Mouse (Mus musculus): ENCODE results near the gene Gmppa. TPM values are rescaled to one million over a fixed set of nuclear protein-coding genes. Genes with fewer than 3 reads are reported as not detected.
A peak's percentile ranks its signal among the peaks of the same experiment; 100 is the strongest.

Gmppa gene
- polyA plus RNA-seq, 1 experiment from 2014 or later: 74.2 TPM

DNA sequence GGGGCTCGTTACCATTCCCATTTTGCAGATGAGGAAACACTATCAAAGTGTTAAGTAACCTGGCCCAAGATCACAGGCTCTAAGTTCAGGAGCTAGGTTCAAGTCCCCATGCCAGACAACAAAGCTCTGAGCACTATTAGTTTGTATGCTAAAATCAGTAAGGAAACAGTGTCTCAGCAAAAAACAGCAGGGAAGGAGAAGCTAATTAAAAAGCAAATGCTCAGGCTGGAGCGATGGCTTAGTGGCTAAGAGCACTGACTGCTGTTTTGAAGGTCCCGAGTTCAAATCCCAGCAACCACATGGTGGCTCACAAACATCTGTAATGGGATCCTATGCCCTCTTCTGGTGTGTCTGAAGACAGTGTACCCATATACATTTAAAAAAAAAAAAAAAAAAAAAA lies 23.5 kb upstream of the Gmppa start:
- no peak for DNase-seq (ENCODE audit: low spot score)
- ATAC-seq (ENCODE audit: low read depth): no peak
- H3K4me1 ChIP-seq (ENCODE audit: control insufficient read depth, insufficient read depth, low read length): no peaks in the 10 kb centered on the region
- H3K4me2 ChIP-seq (ENCODE audit: low read depth, low read length): no peak overlapping the region
- H3K4me3 ChIP-seq (ENCODE audit: low read depth, low read length): no peak overlapping the region
- no peaks in the 10 kb centered on the region for H3K9me3 ChIP-seq (ENCODE audit: control insufficient read depth, low read length)
- H3K36me3 ChIP-seq (ENCODE audit: control insufficient read depth, insufficient read depth, low read length): peaks cover 30% of the 10 kb centered on the region
- no peak overlapping the region for H3K27ac ChIP-seq (replicated peaks; ENCODE audit: low read depth, low read length)
- H3K27me3 ChIP-seq (replicated peaks; ENCODE audit: control insufficient read depth, insufficient read depth, low read length): no peaks in the 10 kb centered on the region
- no peak overlapping the region for H3K9ac ChIP-seq (ENCODE audit: low read depth, low read length)
- WGBS: 88% methylated on average over 3 of the region's 3 CpGs

DNA sequence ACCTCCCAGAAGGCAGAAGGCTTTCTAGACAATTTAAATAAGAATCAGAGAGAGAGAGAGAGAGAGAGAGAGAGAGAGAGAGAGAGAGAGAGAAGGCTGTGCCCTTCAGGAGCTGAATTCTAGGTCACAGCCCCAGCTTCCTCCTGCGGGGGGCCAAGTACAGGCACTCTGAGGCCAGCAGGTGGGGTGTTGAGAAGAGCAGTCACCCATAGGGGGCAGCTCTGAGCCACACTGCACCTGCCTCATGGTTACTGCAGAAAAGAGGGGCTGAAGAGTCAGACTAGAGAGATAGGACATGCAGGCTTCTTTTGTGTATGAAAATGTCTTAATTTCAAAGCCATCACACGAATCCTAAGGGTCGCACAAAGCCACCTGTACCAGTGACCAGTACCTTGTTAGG lies 22.0 kb upstream of the Gmppa start:
- H3K36me3 ChIP-seq (ENCODE audit: control insufficient read depth, insufficient read depth, low read length): peaks cover 30% of the 10 kb centered on the region
- DNase-seq (ENCODE audit: low spot score) (no peak), ATAC-seq (ENCODE audit: low read depth) (no peak)
- no peaks in the 10 kb centered on the region for H3K27me3 ChIP-seq (replicated peaks; ENCODE audit: control insufficient read depth, insufficient read depth, low read length)
- no peaks in the 10 kb centered on the region for H3K9me3 ChIP-seq (ENCODE audit: control insufficient read depth, low read length)
- H3K9ac ChIP-seq (ENCODE audit: low read depth, low read length): no peak overlapping the region
- no peak overlapping the region for H3K27ac ChIP-seq (replicated peaks; ENCODE audit: low read depth, low read length)
- H3K4me1 ChIP-seq (ENCODE audit: control insufficient read depth, insufficient read depth, low read length): no peaks in the 10 kb centered on the region
- H3K4me3 ChIP-seq (ENCODE audit: low read depth, low read length): no peak overlapping the region
- 68% methylated on average over 3 of the region's 3 CpGs for WGBS
- H3K4me2 ChIP-seq (ENCODE audit: low read depth, low read length): no peak overlapping the region

DNA sequence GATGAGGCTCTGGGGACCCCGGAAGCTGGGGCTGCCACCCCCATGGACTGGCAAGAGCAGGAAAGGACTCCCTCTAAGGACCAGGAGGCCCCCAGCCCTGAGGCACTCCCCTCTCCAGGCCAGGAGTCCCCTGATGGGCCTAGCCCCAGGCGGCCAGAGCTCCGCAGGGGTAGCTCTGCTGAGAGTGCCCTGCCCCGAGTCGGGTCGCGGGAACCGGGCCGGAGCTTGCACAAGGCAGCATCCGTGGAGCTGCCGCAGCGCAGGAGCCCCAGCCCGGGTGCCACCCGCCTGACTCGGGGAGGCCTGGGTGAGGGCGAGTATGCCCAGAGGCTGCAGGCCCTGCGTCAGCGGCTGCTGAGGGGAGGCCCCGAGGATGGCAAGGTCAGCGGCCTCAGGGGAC lies 13.9 kb upstream of the Gmppa start:
- H3K9me3 ChIP-seq (ENCODE audit: control insufficient read depth, low read length): no peaks in the 10 kb centered on the region
- peak overlapping the region; percentile 68 for H3K4me2 ChIP-seq (ENCODE audit: low read depth, low read length)
- 4% methylated on average over 4 of the region's 20 CpGs for WGBS
- H3K27me3 ChIP-seq (replicated peaks; ENCODE audit: control insufficient read depth, insufficient read depth, low read length): peaks cover 51% of the 10 kb centered on the region
- ATAC-seq (ENCODE audit: low read depth) (peak; percentile 12; the same call in 1 of the 2 replicates), DNase-seq (ENCODE audit: low spot score) (no peak)
- H3K4me3 ChIP-seq (ENCODE audit: low read depth, low read length): peak overlapping the region; percentile 41
- H3K36me3 ChIP-seq (ENCODE audit: control insufficient read depth, insufficient read depth, low read length): peaks cover 20% of the 10 kb centered on the region; the same call in 1 of the 2 replicates
- no peak overlapping the region for H3K9ac ChIP-seq (ENCODE audit: low read depth, low read length)
- H3K27ac ChIP-seq (replicated peaks; ENCODE audit: low read depth, low read length): no peak overlapping the region
- peaks cover 9% of the 10 kb centered on the region for H3K4me1 ChIP-seq (ENCODE audit: control insufficient read depth, insufficient read depth, low read length)

DNA sequence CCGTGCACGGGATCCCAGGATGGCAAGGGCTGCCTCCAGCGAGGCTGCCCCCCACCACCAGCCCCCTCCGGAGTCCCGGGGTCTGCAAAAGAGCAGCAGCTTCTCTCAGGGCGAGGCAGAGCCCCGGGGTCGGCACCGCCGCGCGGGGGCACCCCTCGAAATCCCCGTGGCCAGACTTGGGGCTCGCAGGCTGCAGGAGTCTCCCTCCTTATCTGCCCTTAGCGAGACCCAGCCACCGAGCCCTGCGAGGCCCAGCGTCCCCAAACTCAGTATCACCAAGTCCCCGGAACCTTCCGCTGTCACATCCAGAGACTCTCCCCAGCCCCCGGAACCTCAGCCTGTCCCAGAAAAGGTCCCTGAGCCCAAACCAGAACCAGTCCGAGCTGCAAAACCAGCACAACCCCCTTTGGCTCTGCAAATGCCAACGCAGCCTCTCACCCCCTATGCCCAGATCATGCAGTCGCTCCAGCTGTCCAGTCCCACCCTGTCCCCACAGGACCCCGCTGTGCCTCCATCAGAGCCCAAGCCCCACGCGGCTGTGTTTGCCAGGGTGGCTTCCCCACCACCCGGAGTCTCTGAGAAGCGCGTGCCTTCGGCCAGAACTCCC lies 13.4 kb upstream of the Gmppa start:
- Histone ChIP-seq H3K36me3 (ENCODE audit: control insufficient read depth, insufficient read depth, low read length) (peaks cover 17% of the 10 kb centered on the region; the same call in 1 of the 2 replicates), H3K4me2 (ENCODE audit: low read depth, low read length) (peak overlapping the region; percentile 68), H3K27me3 (replicated peaks; ENCODE audit: control insufficient read depth, insufficient read depth, low read length) (peaks cover 51% of the 10 kb centered on the region), H3K4me3 (ENCODE audit: low read depth, low read length) (peak overlapping the region; percentile 41), H3K4me1 (ENCODE audit: control insufficient read depth, insufficient read depth, low read length) (peaks cover 9% of the 10 kb centered on the region), H3K27ac (replicated peaks; ENCODE audit: low read depth, low read length) (no peak overlapping the region), H3K9ac (ENCODE audit: low read depth, low read length) (peak overlapping the region; percentile 57), H3K9me3 (ENCODE audit: control insufficient read depth, low read length) (no peaks in the 10 kb centered on the region)
- ATAC-seq (ENCODE audit: low read depth) (0 out of 2 replicates have a peak, but pooled peaks have one; percentile 6), DNase-seq (ENCODE audit: low spot score) (no peak)
- WGBS: 14% methylated on average over 20 of the region's 32 CpGs

DNA sequence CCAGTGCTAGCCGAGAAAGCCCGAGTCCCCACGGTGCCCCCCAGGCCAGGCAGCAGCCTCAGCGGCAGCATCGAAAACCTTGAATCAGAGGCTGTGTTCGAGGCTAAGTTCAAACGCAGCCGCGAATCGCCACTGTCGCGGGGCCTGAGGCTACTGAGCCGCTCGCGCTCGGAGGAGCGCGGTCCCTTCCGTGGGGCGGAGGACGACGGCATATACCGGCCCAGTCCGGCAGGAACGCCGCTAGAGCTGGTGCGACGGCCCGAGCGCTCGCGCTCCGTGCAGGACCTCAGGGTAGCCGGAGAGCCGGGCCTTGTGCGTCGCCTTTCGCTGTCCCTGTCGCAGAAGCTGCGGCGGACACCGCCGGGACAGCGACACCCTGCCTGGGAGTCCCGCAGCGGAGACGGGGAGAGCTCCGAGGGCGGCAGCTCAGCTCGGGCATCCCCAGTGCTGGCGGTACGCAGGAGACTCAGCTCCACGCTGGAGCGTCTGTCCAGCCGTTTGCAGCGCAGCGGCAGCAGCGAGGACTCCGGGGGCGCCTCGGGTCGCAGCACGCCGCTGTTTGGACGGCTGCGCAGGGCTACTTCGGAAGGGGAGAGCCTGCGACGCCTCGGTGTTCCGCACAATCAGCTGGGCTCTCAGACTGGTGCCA lies 12.8 kb upstream of the Gmppa start:
- Histone ChIP-seq H3K27ac (replicated peaks; ENCODE audit: low read depth, low read length) (no peak overlapping the region), H3K4me1 (ENCODE audit: control insufficient read depth, insufficient read depth, low read length) (peaks cover 9% of the 10 kb centered on the region), H3K4me3 (ENCODE audit: low read depth, low read length) (peak overlapping the region; percentile 41), H3K27me3 (replicated peaks; ENCODE audit: control insufficient read depth, insufficient read depth, low read length) (peaks cover 51% of the 10 kb centered on the region), H3K4me2 (ENCODE audit: low read depth, low read length) (peak overlapping the region; percentile 68), H3K9ac (ENCODE audit: low read depth, low read length) (peak overlapping the region; percentile 57), H3K9me3 (ENCODE audit: control insufficient read depth, low read length) (no peaks in the 10 kb centered on the region), H3K36me3 (ENCODE audit: control insufficient read depth, insufficient read depth, low read length) (peaks cover 17% of the 10 kb centered on the region; the same call in 1 of the 2 replicates)
- 2% methylated on average over 30 of the region's 71 CpGs for WGBS
- DNase-seq (ENCODE audit: low spot score) (peak; percentile 55), ATAC-seq (ENCODE audit: low read depth) (peak; percentile 53)

DNA sequence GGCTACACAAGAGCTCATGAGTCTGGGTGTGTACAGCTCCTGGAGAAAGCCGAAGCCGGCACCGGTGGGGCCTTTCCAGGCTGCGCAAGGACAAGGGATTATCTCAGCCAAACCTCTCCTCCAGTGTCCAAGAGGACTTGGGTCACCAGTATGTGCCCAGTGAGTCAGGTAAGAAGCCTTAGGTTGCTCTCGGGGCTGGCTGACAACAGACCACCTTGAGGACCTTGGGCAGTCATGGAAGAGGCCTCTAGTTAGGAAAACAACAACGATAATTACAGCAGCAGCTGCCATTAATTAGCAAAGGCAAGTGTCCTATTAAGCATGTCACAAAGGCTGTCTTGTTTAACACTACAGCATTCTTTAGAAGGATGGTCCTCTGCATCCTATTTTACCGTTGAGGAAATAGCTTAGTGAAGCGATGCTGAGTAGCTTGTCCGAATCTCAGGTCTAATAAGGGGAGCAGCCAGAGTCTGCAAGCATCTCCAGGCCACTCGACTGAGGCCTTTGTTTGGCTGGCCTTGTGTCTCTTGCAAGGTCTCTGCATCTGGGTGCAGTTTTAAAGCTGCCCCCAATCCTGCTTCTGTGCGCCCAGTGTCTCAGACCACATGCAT lies 11.8 kb upstream of the Gmppa start:
- WGBS: 49% methylated on average over 11 of the region's 11 CpGs
- Histone ChIP-seq H3K27ac (replicated peaks; ENCODE audit: low read depth, low read length) (no peak overlapping the region), H3K4me2 (ENCODE audit: low read depth, low read length) (no peak overlapping the region), H3K27me3 (replicated peaks; ENCODE audit: control insufficient read depth, insufficient read depth, low read length) (peaks cover 51% of the 10 kb centered on the region), H3K9me3 (ENCODE audit: control insufficient read depth, low read length) (no peaks in the 10 kb centered on the region), H3K4me3 (ENCODE audit: low read depth, low read length) (no peak overlapping the region), H3K9ac (ENCODE audit: low read depth, low read length) (no peak overlapping the region), H3K36me3 (ENCODE audit: control insufficient read depth, insufficient read depth, low read length) (peaks cover 17% of the 10 kb centered on the region; the same call in 1 of the 2 replicates), H3K4me1 (ENCODE audit: control insufficient read depth, insufficient read depth, low read length) (peaks cover 9% of the 10 kb centered on the region)
- ATAC-seq (ENCODE audit: low read depth): no peak
- DNase-seq (ENCODE audit: low spot score): no peak

DNA sequence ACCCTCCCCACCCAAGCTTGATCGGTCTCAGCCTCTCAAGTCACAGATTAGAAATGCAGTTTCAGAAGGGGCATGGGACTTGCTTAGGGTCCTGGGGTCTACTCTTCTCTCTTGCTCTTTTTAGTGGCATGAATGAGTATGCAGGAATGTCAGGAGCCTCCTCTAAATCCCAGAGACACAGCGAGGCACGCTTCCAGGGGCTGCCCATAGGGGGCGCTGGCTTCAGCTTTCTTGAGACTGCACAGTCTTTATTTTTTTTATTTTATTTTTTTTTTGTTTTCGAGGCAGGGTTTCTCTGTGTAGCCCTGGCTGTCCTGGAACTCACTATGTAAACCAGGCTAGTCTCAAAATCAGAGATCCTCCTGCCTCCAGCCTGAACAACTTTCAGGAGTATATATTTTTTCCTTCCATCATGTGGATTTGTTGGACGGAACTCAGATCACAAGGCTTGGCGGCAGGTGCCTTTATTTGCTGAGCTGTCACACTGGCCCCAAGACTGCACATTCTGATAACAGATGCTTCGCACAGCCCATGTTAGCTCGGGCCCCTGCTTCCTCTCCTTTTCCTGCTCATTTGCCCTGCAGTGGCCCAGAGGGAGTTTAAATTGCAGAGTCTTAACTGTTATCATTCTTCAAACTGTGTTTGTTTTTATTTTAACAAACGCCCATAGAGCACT lies 9.8 kb upstream of the Gmppa start:
- Histone ChIP-seq H3K27me3 (replicated peaks; ENCODE audit: control insufficient read depth, insufficient read depth, low read length) (peaks cover 43% of the 10 kb centered on the region), H3K4me2 (ENCODE audit: low read depth, low read length) (no peak overlapping the region), H3K36me3 (ENCODE audit: control insufficient read depth, insufficient read depth, low read length) (peaks cover 20% of the 10 kb centered on the region; the same call in 1 of the 2 replicates), H3K27ac (replicated peaks; ENCODE audit: low read depth, low read length) (no peak overlapping the region), H3K4me1 (ENCODE audit: control insufficient read depth, insufficient read depth, low read length) (peaks cover 9% of the 10 kb centered on the region), H3K9me3 (ENCODE audit: control insufficient read depth, low read length) (no peaks in the 10 kb centered on the region), H3K4me3 (ENCODE audit: low read depth, low read length) (no peak overlapping the region), H3K9ac (ENCODE audit: low read depth, low read length) (no peak overlapping the region)
- peak; percentile 36 for DNase-seq (ENCODE audit: low spot score)
- 31% methylated on average over 10 of the region's 10 CpGs for WGBS
- ATAC-seq (ENCODE audit: low read depth): no peak

DNA sequence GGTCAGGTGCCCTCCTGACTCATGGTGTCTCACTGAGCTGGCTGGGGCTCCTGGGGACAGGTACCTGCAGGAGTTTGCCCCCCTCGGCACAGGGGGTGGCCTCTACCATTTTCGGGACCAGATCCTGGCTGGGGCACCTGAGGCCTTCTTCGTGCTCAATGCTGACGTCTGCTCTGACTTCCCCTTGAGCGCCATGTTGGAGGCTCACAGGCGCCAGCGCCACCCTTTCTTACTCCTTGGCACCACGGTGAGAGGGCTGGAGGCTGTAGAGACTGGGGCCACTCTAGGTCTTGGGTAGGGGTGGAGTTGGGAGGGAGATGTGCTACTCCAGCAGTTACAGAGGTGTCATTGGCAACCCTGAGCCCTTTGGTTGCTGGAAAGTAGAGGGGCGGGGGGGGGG lies 3.1 kb downstream of the Gmppa start:
- Histone ChIP-seq H3K36me3 (ENCODE audit: control insufficient read depth, insufficient read depth, low read length) (peaks cover 23% of the 10 kb centered on the region), H3K27ac (replicated peaks; ENCODE audit: low read depth, low read length) (no peak overlapping the region), H3K9me3 (ENCODE audit: control insufficient read depth, low read length) (no peaks in the 10 kb centered on the region), H3K4me3 (ENCODE audit: low read depth, low read length) (no peak overlapping the region), H3K27me3 (replicated peaks; ENCODE audit: control insufficient read depth, insufficient read depth, low read length) (no peaks in the 10 kb centered on the region), H3K4me1 (ENCODE audit: control insufficient read depth, insufficient read depth, low read length) (peaks cover 16% of the 10 kb centered on the region; the same call in 1 of the 2 replicates), H3K9ac (ENCODE audit: low read depth, low read length) (no peak overlapping the region), H3K4me2 (ENCODE audit: low read depth, low read length) (no peak overlapping the region)
- no peak for ATAC-seq (ENCODE audit: low read depth)
- WGBS: 72% methylated on average over 7 of the region's 9 CpGs
- DNase-seq (ENCODE audit: low spot score): no peak

All from embryonic facial prominence, embryonic 14.5 days (tissue).